ENCODE assay signal across 8 mouse cellular contexts in the genomic region with DNA sequence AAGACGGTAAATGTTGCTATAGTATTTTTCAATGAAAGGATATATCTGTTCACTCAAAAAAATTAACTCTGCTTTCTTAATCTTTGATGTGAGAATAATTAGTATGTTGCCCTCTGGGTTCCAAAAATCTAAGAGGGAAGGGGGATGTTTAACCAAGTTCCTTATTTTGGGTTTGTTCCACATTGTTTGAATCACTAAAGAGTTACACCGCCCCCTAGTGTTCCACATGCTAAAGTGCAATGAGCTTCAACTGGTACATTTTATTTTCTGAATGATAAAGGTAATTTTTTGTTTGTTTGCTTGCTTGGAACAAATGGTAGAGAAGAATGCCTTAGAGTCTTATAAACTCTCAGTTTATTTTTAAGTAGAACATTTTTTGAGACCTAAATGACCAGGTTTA. TPM values are rescaled to one million over a fixed set of nuclear protein-coding genes. Genes with fewer than 3 reads are reported as not detected.
DNase-seq lines count a peak whose midpoint lies in the region.

No protein-coding gene starts in this region.

- intact Hi-C loops in left cerebral cortex, postnatal 4 days (cut with DNase I): loop anchor here (10.0 kb wide), 1 partner anchor 661 kb away; no protein-coding TSS in a partner anchor

- peak; percentile 56 to 61 for DNase-seq in cerebellum, postnatal 14 days
- DNase-seq in cerebellum, adult 8-10 months: no peak
- DNase-seq in left cerebral cortex, postnatal 4 days: peak; percentile 12
- DNase-seq in left cerebral cortex, adult 9 months (ENCODE audit: low spot score in 2 of 2): no peak
- DNase-seq in MEL-GATA-1-ER (ENCODE audit: extremely low read depth, low read depth): peak; percentile 44
- DNase-seq in induced T-regulatory cell, adult 2 months (ENCODE audit: low read depth): peak; percentile 51
- no peak for DNase-seq in spleen, adult 18-20 months
- DNase-seq in cerebellum, adult 18-20 months: no peak

RNA-seq across cellular contexts. Expression of gene Schip1, which starts 11.1 kb away (rescaled TPM):
- total RNA-seq in left cerebral cortex, postnatal 4 days (2021): 100 to 1,000 TPM; 113 to 126 TPM

Comparison
In these comparisons a context has a peak if more than half of its experiments do, and no peak if none do; other contexts are left out.
1. DNase-seq: peak in cerebellum, postnatal 14 days (2 of 2), left cerebral cortex, postnatal 4 days (single experiment), MEL-GATA-1-ER (single experiment) and induced T-regulatory cell, adult 2 months (single experiment); none in cerebellum, adult 8-10 months (single experiment), left cerebral cortex, adult 9 months (0 of 2), spleen, adult 18-20 months (0 of 2) and cerebellum, adult 18-20 months (0 of 2).